Mouse (Mus musculus): ENCODE measurements at regions not wholly inside any gene's neighbourhood (a gene's known extent, or its start where the extent isn't known, plus 50 kb on each side); places are given as distances from the start of the nearest gene placed in this dataset.
A peak's percentile ranks its signal among the peaks of the same experiment; 100 is the strongest.
"Not testable (repeated sequence)": the region's sequence is repeated elsewhere in the genome, so short reads cannot be mapped to it uniquely, and the experiment has no call there.

DNA sequence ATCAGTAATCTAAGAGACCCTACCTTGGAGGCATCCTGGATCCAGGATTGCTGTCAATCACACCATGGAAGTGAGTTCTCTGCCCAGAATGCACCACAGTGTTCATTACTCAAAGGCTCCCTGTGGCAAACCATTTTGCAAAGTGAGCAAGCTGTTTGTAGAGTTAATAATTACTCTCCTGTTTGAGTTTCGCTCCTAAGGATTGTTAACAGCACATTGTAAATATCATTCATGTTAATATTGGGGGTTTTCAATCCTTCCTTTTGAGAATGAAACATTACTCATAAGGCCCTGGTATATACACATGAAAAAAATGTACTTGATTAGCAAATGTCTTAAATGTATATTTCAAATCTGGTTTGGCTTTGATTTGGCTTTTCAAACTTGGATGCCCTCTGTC is 58.1 kb upstream of the Clstn2 start:
- no peak for DNase-seq (ENCODE audit: inconsistent ontology term)

GRCm38 (mm10) chr9:98095064-98095790 is 62.2 kb upstream of the Clstn2 start:
- no peak for DNase-seq (ENCODE audit: inconsistent ontology term)

- no peak for DNase-seq (ENCODE audit: inconsistent ontology term)
These were observed 90.4 kb upstream of the Clstn2 start for GRCm38 (mm10) chr9:98123390-98123789.

DNA sequence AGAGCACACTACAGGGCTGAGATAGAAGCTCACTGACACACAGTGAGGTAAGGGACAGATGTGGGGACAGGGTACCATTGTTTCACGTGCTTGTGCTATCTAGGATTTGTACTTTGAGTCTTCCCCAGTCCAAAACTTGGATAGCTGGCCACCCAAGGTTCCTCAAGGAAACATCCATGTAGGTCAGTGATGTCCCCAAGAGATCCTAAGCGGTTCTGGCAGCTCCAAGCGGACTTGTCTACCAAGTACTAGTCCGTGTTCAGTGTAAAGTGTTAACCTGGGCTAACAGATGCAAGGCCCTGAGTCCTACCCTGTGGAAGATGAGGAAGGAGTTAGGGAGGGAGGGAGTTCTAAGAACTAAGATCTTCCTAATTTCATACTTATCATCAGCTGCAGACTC is 96.6 kb upstream of the Clstn2 start:
- no peak for DNase-seq (ENCODE audit: inconsistent ontology term)

GRCm38 (mm10) chr9:98130849-98131248 is 97.9 kb upstream of the Clstn2 start:
- no peak for DNase-seq (ENCODE audit: inconsistent ontology term)

DNA sequence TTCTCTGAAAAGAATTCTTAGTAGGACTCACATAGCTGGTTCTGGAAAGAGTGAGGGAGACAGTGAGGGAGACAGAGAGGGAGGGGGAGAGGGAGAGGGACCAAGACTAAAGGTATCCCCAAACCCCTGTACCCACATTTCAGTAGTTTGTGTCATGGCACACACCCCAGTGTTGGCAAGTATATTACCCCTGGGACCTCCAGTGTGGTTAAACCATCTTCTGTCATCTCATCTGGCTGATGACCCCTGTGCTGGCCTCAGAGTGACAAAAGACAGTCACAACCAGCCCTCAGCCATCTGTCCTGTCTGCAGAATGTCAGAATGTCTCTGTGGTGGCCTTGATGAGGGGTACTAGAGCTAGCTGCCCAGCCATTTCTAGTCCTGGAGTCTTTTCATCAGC is 107.6 kb upstream of the Clstn2 start:
- no peak for DNase-seq (ENCODE audit: inconsistent ontology term)

- no peak for DNase-seq (ENCODE audit: inconsistent ontology term)
These were observed 109.1 kb upstream of the Clstn2 start for GRCm38 (mm10) chr9:98142121-98142520.

DNA sequence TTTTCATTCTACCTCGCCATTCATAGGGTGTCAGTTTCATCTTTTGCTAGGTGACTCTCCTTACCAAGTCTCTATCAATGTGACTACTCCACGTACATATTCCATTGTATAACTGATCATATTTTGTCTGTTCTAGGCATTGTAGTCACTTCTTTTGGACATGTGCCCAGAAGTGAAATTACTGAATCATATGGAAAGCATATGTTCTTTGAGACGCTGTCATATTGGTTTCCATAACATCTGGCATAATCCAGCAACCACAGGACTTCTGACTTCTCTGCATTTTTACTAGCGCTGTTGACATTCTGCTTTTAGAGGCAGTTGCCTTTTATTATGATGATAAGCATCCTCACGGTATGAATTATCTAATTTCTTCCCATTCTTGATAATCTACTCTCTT is 113.9 kb upstream of the Clstn2 start:
- DNase-seq (ENCODE audit: inconsistent ontology term): no peak

DNA sequence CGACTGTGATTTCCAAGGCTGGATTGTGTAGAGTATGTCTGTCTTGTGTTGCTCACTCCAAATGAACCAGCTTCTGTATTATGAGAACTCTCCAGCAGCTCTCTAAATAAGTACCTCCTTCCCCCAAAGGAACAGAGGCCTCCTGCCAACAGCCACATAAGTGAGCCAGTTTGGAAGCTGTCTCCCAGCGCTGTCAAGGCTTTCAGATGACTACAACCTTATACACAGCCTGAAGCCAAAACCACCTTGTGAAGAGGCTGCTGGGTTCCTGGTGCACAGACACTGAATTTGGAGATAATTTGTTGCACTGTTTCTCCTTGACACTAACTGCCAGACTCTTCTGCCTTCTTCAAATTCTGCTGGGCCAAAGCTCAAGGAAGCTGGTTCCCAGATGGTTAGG is 125.4 kb upstream of the Clstn2 start:
- no peak for DNase-seq (ENCODE audit: inconsistent ontology term)

DNA sequence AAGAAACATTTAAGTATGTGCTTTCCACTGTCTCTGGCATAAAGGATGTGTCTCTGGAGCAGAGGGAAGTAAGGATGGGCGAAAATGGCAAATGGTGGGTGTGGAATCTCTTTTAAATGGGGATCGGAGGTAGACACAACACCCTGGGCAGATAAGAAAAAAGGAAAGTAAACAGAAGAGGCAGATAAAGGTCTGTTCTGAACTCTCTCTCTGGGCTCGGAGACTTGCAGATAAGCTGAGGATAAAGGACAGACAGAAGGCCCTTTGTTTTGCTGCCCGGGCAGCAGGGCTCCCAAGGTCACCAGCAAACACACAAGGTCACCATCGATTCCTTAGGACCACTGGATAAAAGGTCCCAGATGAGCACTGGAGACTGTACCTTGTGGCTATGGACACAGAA is 122.7 kb upstream of the Nmnat3 start:
- no peak for DNase-seq (ENCODE audit: inconsistent ontology term)

GRCm38 (mm10) chr9:98174056-98174455 is 113.2 kb upstream of the Nmnat3 start:
- no peak for DNase-seq (ENCODE audit: inconsistent ontology term)

GRCm38 (mm10) chr9:98176701-98177380 is 110.4 kb upstream of the Nmnat3 start:
- DNase-seq (ENCODE audit: inconsistent ontology term): no peak

GRCm38 (mm10) chr9:98180766-98181165 is 106.5 kb upstream of the Nmnat3 start:
- DNase-seq (ENCODE audit: inconsistent ontology term): no peak

GRCm38 (mm10) chr9:98186757-98187300 is 100.4 kb upstream of the Nmnat3 start:
- DNase-seq (ENCODE audit: inconsistent ontology term): no peak

- DNase-seq (ENCODE audit: inconsistent ontology term): peak; percentile 0
These were observed 92.9 kb upstream of the Nmnat3 start for GRCm38 (mm10) chr9:98194356-98194755.

DNA sequence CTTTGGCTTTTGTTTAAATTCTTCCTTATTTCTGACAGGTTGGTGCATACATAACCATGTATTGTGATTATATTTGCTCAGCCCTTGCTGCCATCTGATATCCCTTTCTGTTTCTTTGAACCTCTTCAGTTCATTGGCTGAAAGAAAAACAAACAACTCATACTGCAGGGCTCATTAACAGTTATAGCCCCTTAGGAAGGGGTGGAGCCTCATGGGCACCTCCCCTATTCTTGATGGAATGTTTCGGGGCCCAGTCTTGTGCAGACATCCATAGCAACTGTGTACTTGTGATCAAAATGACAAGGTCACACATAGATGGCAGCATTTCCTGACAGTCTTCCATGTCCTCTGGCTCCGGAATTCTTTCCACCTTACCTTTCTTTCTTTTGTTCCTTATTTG is 68.4 kb upstream of the Nmnat3 start:
- DNase-seq (ENCODE audit: inconsistent ontology term): no peak

GRCm38 (mm10) chr9:98220367-98220766 is 66.9 kb upstream of the Nmnat3 start:
- no peak for DNase-seq (ENCODE audit: inconsistent ontology term)

GRCm38 (mm10) chr9:98221766-98222165 is 65.5 kb upstream of the Nmnat3 start:
- no peak for DNase-seq (ENCODE audit: inconsistent ontology term)

- no peak for DNase-seq (ENCODE audit: inconsistent ontology term)
These were observed 59.0 kb upstream of the Nmnat3 start for GRCm38 (mm10) chr9:98228226-98228625.

- no peak for DNase-seq (ENCODE audit: inconsistent ontology term)
These were observed 58.3 kb upstream of the Nmnat3 start for GRCm38 (mm10) chr9:98228907-98229306.

GRCm38 (mm10) chr9:98234731-98235130 is 52.5 kb upstream of the Nmnat3 start:
- not testable (repeated sequence) for DNase-seq (ENCODE audit: inconsistent ontology term)

Data from Muller cell, postnatal 12 days (primary cell).